ENCODE assay signal across 23 mouse cellular contexts in the genomic region with DNA sequence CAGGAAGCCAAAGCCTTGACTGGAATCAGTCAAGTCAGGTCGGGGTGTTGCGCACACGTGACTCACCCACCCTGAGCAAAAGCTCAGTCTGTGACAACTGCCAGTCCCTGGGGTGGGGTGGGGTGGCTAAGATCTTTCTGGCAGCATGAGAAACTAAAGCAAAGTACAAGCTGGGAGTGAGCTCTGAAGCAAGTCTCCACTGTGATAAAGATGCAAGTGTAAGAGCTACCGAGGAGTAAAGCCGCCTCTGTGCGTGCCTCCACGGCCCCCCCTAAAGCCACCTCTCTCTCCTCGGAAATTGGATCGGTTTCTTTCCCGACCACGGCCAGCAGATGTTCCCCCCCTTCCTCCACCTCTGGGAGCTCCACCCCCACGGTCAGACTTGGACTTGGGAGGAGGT. TPM values are rescaled to one million over a fixed set of nuclear protein-coding genes. Genes with fewer than 3 reads are reported as not detected.
DNase-seq lines count a peak whose midpoint lies in the region.
"Had no signal": no experiment of that assay in that cellular context is flagged by ENCODE, and none has a peak within 500 bp of the region (broad histone marks: within the 10 kb centered on the region; RNA-seq: fewer than 3 reads in every experiment).

No protein-coding gene starts in this region.

- H3K4me1 ChIP-seq in limb, embryonic 10.5 days = no peaks in the 10 kb centered on the region
- H3K4me1 ChIP-seq: forebrain, embryonic 15.5 days; heart, embryonic 12.5 days; hindbrain, embryonic 12.5 days; limb, embryonic 12.5 days; liver, embryonic 13.5 days; midbrain, embryonic 12.5 days had no signal

- intact Hi-C loops in heart, postnatal 14 days (cut with DNase I) = no loop called here

- 93% methylated on average over 12 of the region's 12 CpGs for WGBS in limb, embryonic 10.5 days

- peaks cover 78% of the 10 kb centered on the region for H3K36me3 ChIP-seq in limb, embryonic 10.5 days

- DNase-seq in heart, adult 11 months = peak; percentile 93
- no peak for DNase-seq in heart, postnatal 14 days
- DNase-seq in urinary bladder, postnatal 14 days (ENCODE audit: low spot score) = peak; percentile 10
- DNase-seq in urinary bladder, postnatal 10 days (ENCODE audit: low spot score) = no peak
- DNase-seq in brain, adult 2 months (ENCODE audit: low read depth, low spot score) = peak; percentile 8
- DNase-seq in limb, embryonic 10.5 days (ENCODE audit: low spot score) = no peak
- DNase-seq in MN1 (ENCODE audit: low spot score) = no peak
- DNase-seq: adrenal gland, postnatal 25 days; cerebellum, adult 9-10 months; kidney, adult 8-10 months; kidney, postnatal 14 days; layer of hippocampus, postnatal 36 days; liver, embryonic 13.5 days; lung, adult 2 months; lung, postnatal 14 days; right cerebral cortex, postnatal 14 days; spleen, adult 18-20 months had no signal

- no peak overlapping the region for H3K27ac ChIP-seq in limb, embryonic 10.5 days
- H3K27ac ChIP-seq: forebrain, embryonic 15.5 days; hindbrain, embryonic 12.5 days; layer of hippocampus, adult 2 months; limb, embryonic 12.5 days; liver, embryonic 13.5 days; midbrain, embryonic 12.5 days had no signal

- no peak overlapping the region for H3K4me3 ChIP-seq in limb, embryonic 10.5 days
- H3K4me3 ChIP-seq: forebrain, embryonic 15.5 days; heart, embryonic 12.5 days; hindbrain, embryonic 12.5 days; layer of hippocampus, adult 2 months; limb, embryonic 12.5 days; liver, embryonic 13.5 days; midbrain, embryonic 12.5 days had no signal

- H3K9me3 ChIP-seq in limb, embryonic 10.5 days (replicated peaks) = no peaks in the 10 kb centered on the region
- H3K9me3 ChIP-seq: forebrain, embryonic 15.5 days; heart, embryonic 12.5 days; hindbrain, embryonic 12.5 days; limb, embryonic 12.5 days; liver, embryonic 13.5 days; midbrain, embryonic 12.5 days had no signal

- H3K27me3 ChIP-seq in limb, embryonic 10.5 days (ENCODE audit: low read depth, poor library complexity, severe bottlenecking) = no peaks in the 10 kb centered on the region
- H3K27me3 ChIP-seq: forebrain, embryonic 15.5 days; heart, embryonic 12.5 days; hindbrain, embryonic 12.5 days; limb, embryonic 12.5 days; liver, embryonic 13.5 days; midbrain, embryonic 12.5 days had no signal

RNA-seq across cellular contexts. Expression of a gene that starts 16.7 kb away (rescaled TPM):
- 10 to 100 TPM; 10.1 to 10.8 TPM for total RNA-seq in heart, postnatal 14 days (2021)
- 25.4 and 30.6 TPM in 2 replicates for polyA plus RNA-seq in limb, embryonic 10.5 days (2016; fragmentation: Nextera tagmentation; extraction: Ambion mirVana)

Comparison
In these comparisons a context has a peak if more than half of its experiments do, and no peak if none do; other contexts are left out.
1. DNase-seq: peak in heart, adult 11 months (single experiment), urinary bladder, postnatal 14 days (single experiment) and brain, adult 2 months (single experiment); none in heart, postnatal 14 days (0 of 2), urinary bladder, postnatal 10 days (single experiment), limb, embryonic 10.5 days (single experiment) and MN1 (single experiment).